Mouse (Mus musculus): ENCODE results near the gene Rnf5. TPM values are rescaled to one million over a fixed set of nuclear protein-coding genes. Genes with fewer than 3 reads are reported as not detected.

The Rnf5 gene
- polyA plus RNA-seq, 1 experiment from 2014 or later, result 185 TPM

DNA sequence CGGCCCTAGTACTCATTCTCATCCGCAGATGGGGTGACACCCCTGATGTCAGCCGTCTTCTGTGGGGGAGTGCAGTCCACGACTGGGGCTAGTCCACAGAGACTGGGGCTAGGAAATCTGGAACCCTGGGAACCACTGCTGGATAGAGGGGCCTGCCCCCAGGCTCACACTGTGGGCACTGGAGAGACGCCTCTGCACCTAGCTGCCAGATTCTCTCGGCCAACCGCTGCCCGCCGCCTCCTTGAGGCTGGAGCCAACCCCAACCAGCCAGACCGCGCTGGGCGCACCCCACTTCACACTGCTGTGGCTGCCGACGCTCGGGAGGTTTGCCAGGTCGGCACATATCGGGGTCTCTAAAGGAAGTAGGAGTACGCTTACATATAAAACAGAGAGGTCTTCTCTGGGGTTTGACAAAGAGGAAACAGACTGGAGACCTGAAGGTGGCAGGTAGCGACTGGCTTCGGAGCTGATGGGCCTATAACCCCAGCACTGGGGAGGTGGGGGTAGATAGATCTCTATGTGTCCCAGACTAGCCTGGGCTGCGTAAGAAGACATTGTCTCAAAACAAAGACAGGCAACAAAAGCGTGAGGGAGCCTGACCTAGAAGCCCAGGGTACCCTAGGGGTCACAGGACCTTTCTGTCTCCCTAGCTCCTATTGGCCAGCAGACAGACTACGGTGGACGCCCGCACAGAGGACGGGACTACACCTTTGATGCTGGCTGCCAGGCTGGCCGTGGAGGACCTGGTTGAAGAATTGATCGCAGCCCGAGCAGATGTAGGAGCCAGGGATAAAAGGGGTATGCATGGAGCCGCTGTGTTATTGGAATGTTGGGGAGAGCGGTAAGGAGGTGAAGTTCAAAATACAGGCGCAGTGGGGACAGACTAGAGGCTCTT is 17.4 kb downstream of the Rnf5 start:
- peak overlapping the region; percentile 78 for H3K4me3 ChIP-seq
- H3K36me3 ChIP-seq (replicated peaks), result no peaks in the 10 kb centered on the region
- peaks cover 69% of the 10 kb centered on the region for H3K4me1 ChIP-seq
- no peak for DNase-seq (ENCODE audit: extremely low spot score, low spot score)
- H3K27ac ChIP-seq, result peak overlapping the region; percentile 98
- H3K27me3 ChIP-seq (ENCODE audit: poor library complexity, severe bottlenecking), result no peaks in the 10 kb centered on the region
- no peaks in the 10 kb centered on the region for H3K9me3 ChIP-seq
- 20% methylated on average over 32 of the region's 32 CpGs for WGBS

DNA sequence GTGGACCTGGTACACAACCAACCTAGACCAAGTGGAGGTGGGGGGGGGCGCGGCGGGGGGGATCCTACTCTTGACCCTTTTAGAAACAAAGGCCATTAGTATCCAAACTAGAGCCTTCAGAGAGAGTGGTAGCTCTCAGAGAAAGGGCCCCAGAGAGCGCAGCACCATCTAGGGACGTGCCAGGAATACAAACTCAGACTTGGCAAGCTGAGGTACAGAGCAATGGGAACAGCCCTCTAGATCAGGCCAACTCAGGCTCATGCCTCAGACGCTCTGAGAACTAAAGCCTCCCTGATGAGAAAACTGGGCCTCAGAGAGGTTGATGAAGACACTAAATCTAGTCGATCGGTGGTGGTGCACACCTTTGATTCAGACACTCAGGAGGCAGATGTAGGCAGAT is 18.4 kb downstream of the Rnf5 start:
- peak overlapping the region; percentile 78; the same call in 1 of the 2 replicates for H3K4me3 ChIP-seq
- H3K27me3 ChIP-seq (ENCODE audit: poor library complexity, severe bottlenecking), result no peaks in the 10 kb centered on the region
- H3K27ac ChIP-seq, result peak overlapping the region; percentile 98
- H3K4me1 ChIP-seq, result peaks cover 59% of the 10 kb centered on the region
- no peaks in the 10 kb centered on the region for H3K9me3 ChIP-seq
- H3K36me3 ChIP-seq (replicated peaks), result no peaks in the 10 kb centered on the region
- no peak for DNase-seq (ENCODE audit: extremely low spot score, low spot score)
- WGBS, result 90% methylated on average over 8 of the region's 8 CpGs

DNA sequence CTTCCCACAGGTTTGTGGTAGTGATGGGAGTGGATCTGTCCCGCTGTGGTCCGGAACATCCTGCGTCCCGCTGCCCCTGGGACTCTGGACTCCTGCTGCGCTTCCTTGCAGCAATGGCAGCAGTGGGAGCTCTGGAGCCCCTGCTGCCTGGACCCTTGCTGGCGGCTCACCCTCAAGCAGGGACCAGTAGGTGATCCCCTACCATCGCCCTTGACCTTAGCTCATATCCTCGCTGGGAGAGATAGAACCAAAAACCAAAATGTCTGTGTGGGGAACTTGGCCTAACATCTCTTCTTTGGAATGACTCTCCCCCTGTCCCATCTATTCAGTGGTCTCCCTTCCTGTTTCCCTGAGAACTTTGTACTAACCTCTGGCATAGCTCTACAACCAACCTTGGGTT is 19.7 kb downstream of the Rnf5 start:
- peak overlapping the region; percentile 36; the same call in 1 of the 2 replicates for H3K27ac ChIP-seq
- no peaks in the 10 kb centered on the region for H3K36me3 ChIP-seq (replicated peaks)
- no peaks in the 10 kb centered on the region for H3K27me3 ChIP-seq (ENCODE audit: poor library complexity, severe bottlenecking)
- H3K4me1 ChIP-seq, result peaks cover 46% of the 10 kb centered on the region
- H3K9me3 ChIP-seq, result no peaks in the 10 kb centered on the region
- no peak for DNase-seq (ENCODE audit: extremely low spot score, low spot score)
- WGBS, result 85% methylated on average over 8 of the region's 8 CpGs
- H3K4me3 ChIP-seq, result no peak overlapping the region

DNA sequence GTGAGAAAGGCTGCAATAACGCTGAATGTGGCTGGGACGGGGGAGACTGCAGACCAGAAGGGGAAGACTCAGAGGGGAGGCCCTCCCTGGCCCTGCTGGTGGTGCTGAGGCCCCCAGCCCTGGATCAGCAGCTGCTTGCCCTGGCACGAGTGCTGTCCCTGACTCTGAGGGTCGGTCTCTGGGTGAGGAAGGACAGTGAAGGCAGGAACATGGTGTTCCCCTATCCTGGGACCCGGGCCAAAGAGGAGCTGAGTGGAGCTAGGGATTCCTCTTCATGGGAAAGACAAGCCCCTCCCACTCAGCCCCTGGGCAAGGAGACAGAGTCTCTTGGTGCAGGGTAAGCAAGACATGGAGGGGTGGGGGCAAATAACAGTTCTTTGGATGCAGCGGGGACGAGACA is 20.1 kb downstream of the Rnf5 start:
- Histone ChIP-seq H3K4me3 (no peak overlapping the region), H3K4me1 (peaks cover 41% of the 10 kb centered on the region), H3K27me3 (ENCODE audit: poor library complexity, severe bottlenecking) (no peaks in the 10 kb centered on the region), H3K9me3 (no peaks in the 10 kb centered on the region), H3K36me3 (replicated peaks) (no peaks in the 10 kb centered on the region), H3K27ac (peak overlapping the region; percentile 36)
- 71% methylated on average over 7 of the region's 7 CpGs for WGBS
- DNase-seq (ENCODE audit: extremely low spot score, low spot score), result no peak

DNA sequence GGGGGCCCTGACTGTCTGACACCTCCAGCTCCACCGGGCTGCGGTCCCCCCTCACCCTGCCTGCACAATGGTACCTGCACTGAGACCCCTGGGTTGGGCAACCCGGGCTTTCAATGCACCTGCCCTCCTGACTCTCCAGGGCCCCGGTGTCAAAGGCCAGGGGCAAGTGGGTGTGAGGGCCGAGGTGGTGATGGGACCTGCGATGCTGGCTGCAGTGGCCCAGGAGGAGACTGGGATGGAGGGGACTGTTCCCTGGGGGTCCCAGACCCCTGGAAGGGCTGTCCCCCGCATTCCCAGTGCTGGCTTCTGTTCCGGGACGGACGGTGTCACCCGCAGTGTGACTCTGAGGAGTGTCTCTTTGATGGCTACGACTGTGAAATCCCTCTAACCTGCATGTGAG is 21.0 kb downstream of the Rnf5 start:
- DNase-seq (ENCODE audit: extremely low spot score, low spot score), result no peak
- no peaks in the 10 kb centered on the region for H3K36me3 ChIP-seq (replicated peaks)
- H3K4me1 ChIP-seq, result peaks cover 33% of the 10 kb centered on the region
- peak overlapping the region; percentile 44; the same call in 1 of the 2 replicates for H3K27ac ChIP-seq
- no peaks in the 10 kb centered on the region for H3K27me3 ChIP-seq (ENCODE audit: poor library complexity, severe bottlenecking)
- WGBS, result 89% methylated on average over 12 of the region's 12 CpGs
- no peaks in the 10 kb centered on the region for H3K9me3 ChIP-seq
- H3K4me3 ChIP-seq, result no peak overlapping the region

- Histone ChIP-seq H3K27me3 (ENCODE audit: poor library complexity, severe bottlenecking) (no peaks in the 10 kb centered on the region), H3K4me3 (no peak overlapping the region), H3K27ac (no peak overlapping the region), H3K4me1 (no peaks in the 10 kb centered on the region), H3K9me3 (no peaks in the 10 kb centered on the region), H3K36me3 (replicated peaks) (no peaks in the 10 kb centered on the region)
- WGBS, result 89% methylated on average over 3 of the region's 3 CpGs
- DNase-seq (ENCODE audit: extremely low spot score, low spot score), result no peak
Observed at GRCm38 (mm10) chr17:34578070-34578469, 25.4 kb downstream of the Rnf5 start.

- Histone ChIP-seq H3K27me3 (ENCODE audit: poor library complexity, severe bottlenecking) (no peaks in the 10 kb centered on the region), H3K36me3 (replicated peaks) (no peaks in the 10 kb centered on the region), H3K27ac (no peak overlapping the region), H3K9me3 (no peaks in the 10 kb centered on the region; the same call in 1 of the 2 replicates), H3K4me3 (no peak overlapping the region), H3K4me1 (peaks cover 11% of the 10 kb centered on the region)
- no peak for DNase-seq (ENCODE audit: extremely low spot score, low spot score)
- 72% methylated on average over 5 of the region's 5 CpGs for WGBS
Observed at GRCm38 (mm10) chr17:34576577-34576976, 26.9 kb downstream of the Rnf5 start.

GRCm38 (mm10) chr17:34572361-34572760 is 31.1 kb downstream of the Rnf5 start:
- DNase-seq (ENCODE audit: extremely low spot score, low spot score), result no peak
- no peaks in the 10 kb centered on the region; the same call in 1 of the 2 replicates for H3K9me3 ChIP-seq
- no peaks in the 10 kb centered on the region for H3K36me3 ChIP-seq (replicated peaks)
- no peaks in the 10 kb centered on the region for H3K27me3 ChIP-seq (ENCODE audit: poor library complexity, severe bottlenecking)
- peak overlapping the region; percentile 61 for H3K27ac ChIP-seq
- no peak overlapping the region for H3K4me3 ChIP-seq
- peaks cover 13% of the 10 kb centered on the region for H3K4me1 ChIP-seq
- 9% methylated on average over 15 of the region's 15 CpGs for WGBS

DNA sequence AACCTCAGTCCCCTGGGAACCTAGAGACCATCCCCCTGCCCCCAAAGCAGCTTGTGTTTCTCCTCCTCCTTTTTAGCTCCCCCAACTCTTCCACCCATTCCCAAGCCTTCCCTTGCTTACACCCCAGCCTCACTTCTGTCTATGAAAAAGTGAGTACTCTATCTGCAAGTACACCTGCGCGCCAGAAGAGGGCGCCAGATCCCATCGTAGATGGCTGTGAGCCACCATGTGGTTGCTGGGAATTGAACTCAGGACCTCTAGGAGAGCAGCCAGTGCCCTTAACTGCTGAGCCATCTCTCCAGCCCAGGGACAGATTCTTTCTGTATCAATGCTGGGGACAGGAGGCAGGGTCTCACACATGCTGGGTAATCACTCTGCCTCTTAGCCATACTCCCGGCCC is 31.6 kb downstream of the Rnf5 start:
- H3K4me3 ChIP-seq, result no peak overlapping the region
- H3K4me1 ChIP-seq, result peaks cover 13% of the 10 kb centered on the region
- 0 out of 2 replicates have a peak, but pooled peaks cover 3% of the 10 kb centered on the region for H3K27me3 ChIP-seq (ENCODE audit: poor library complexity, severe bottlenecking)
- WGBS, result 12% methylated on average over 5 of the region's 5 CpGs
- H3K27ac ChIP-seq, result no peak overlapping the region
- H3K9me3 ChIP-seq, result no peaks in the 10 kb centered on the region; the same call in 1 of the 2 replicates
- no peak for DNase-seq (ENCODE audit: extremely low spot score, low spot score)
- H3K36me3 ChIP-seq (replicated peaks), result no peaks in the 10 kb centered on the region

DNA sequence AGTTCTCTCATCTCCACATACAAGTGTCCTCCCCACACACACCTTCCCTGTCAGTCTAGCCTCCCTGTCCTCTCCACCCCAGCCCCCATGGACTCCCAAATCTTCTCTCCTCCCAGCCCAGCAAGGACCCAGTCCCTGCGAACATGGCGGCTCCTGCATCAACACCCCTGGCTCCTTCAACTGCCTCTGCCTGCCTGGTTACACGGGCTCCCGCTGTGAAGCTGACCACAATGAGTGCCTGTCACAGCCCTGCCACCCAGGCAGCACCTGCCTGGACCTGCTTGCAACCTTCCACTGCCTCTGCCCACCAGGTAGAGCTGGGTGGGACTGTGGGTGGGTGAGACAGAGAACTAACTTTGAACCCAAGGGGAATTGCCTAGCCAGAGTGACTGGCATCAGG is 33.6 kb downstream of the Rnf5 start:
- 72% methylated on average over 4 of the region's 4 CpGs for WGBS

DNA sequence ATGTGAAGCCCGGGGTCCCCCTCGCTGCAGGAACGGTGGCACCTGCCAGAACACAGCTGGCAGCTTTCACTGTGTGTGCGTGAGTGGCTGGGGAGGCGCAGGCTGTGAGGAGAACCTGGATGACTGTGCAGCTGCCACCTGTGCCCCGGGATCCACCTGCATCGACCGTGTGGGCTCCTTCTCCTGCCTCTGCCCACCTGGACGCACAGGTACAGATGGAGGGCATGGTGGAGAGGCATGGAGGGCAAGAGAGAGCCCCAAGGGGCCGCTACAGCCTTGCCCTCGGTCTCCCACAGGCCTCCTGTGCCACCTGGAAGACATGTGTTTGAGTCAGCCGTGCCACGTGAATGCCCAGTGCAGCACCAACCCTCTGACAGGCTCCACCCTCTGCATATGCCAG is 35.1 kb downstream of the Rnf5 start:
- Histone ChIP-seq H3K27ac (no peak overlapping the region), H3K9me3 (peaks cover 3% of the 10 kb centered on the region; the same call in 1 of the 2 replicates), H3K36me3 (replicated peaks) (no peaks in the 10 kb centered on the region), H3K4me1 (peaks cover 30% of the 10 kb centered on the region), H3K4me3 (no peak overlapping the region), H3K27me3 (ENCODE audit: poor library complexity, severe bottlenecking) (0 out of 2 replicates have a peak, but pooled peaks cover 8% of the 10 kb centered on the region)
- DNase-seq (ENCODE audit: extremely low spot score, low spot score), result no peak
- WGBS, result 83% methylated on average over 13 of the region's 13 CpGs

More for the DNA sequence above, 33.6 kb downstream of the Rnf5 start:
- no peaks in the 10 kb centered on the region for H3K36me3 ChIP-seq (replicated peaks)
- no peak overlapping the region for H3K4me3 ChIP-seq
- H3K9me3 ChIP-seq, result peaks cover 3% of the 10 kb centered on the region; the same call in 1 of the 2 replicates
- DNase-seq (ENCODE audit: extremely low spot score, low spot score), result no peak
- 0 out of 2 replicates have a peak, but pooled peaks cover 6% of the 10 kb centered on the region for H3K27me3 ChIP-seq (ENCODE audit: poor library complexity, severe bottlenecking)
- H3K27ac ChIP-seq, result no peak overlapping the region
- peaks cover 19% of the 10 kb centered on the region for H3K4me1 ChIP-seq

GRCm38 (mm10) chr17:34567311-34567710 is 36.2 kb downstream of the Rnf5 start:
- Histone ChIP-seq H3K27me3 (ENCODE audit: poor library complexity, severe bottlenecking) (0 out of 2 replicates have a peak, but pooled peaks cover 10% of the 10 kb centered on the region), H3K27ac (no peak overlapping the region)
- WGBS, result 71% methylated on average over 9 of the region's 9 CpGs

DNA sequence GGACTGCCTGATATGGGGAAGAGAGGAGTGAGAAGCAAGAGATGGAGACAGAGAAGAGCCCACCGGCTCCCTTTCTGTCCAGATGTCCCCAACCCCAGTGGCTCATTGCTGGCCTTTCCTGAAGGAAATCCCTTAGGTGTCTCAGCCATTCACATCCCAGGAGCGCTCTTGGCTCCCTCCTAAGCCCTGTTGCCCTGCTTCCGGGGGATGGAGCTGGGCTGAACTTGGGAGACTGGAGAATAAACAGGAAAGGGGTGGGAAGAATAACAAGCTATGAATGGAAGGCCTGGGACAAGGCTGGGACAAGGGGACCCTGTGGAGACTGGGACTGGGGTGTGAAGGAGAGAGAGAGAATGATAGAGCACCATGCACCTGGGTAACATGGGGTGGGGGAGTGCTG is 38.7 kb downstream of the Rnf5 start:
- Histone ChIP-seq H3K27me3 (ENCODE audit: poor library complexity, severe bottlenecking) (peaks cover 10% of the 10 kb centered on the region; the same call in 1 of the 2 replicates), H3K36me3 (replicated peaks) (no peaks in the 10 kb centered on the region), H3K9me3 (0 out of 2 replicates have a peak, but pooled peaks cover 3% of the 10 kb centered on the region), H3K4me3 (peak overlapping the region; percentile 5; the same call in 1 of the 2 replicates), H3K4me1 (peaks cover 27% of the 10 kb centered on the region), H3K27ac (peak overlapping the region; percentile 68)
- no peak for DNase-seq (ENCODE audit: extremely low spot score, low spot score)
- 50% methylated on average over 3 of the region's 3 CpGs for WGBS

More at GRCm38 (mm10) chr17:34567311-34567710, 36.2 kb downstream of the Rnf5 start:
- DNase-seq (ENCODE audit: extremely low spot score, low spot score), result no peak
- H3K4me1 ChIP-seq, result peaks cover 28% of the 10 kb centered on the region
- peaks cover 3% of the 10 kb centered on the region; the same call in 1 of the 2 replicates for H3K9me3 ChIP-seq
- no peak overlapping the region for H3K4me3 ChIP-seq
- no peaks in the 10 kb centered on the region for H3K36me3 ChIP-seq (replicated peaks)
